Mouse (Mus musculus) heart, postnatal 0 days (tissue): ENCODE results near the gene Tmprss11c.

Experiments used
- CTCF ChIP-seq: IDR thresholded peaks from 2 replicates; pipeline ENCODE4 v1.5.1; 2016; ENCODE audit warnings: antibody characterized with exemption, control low read depth, low read depth
- EP300 ChIP-seq: IDR thresholded peaks from 2 replicates; pipeline ENCODE4 v1.6.1; 2016; ENCODE audit warnings: antibody characterized with exemption, low read depth

GRCm38 (mm10) chr5:86244880-86245279 is 44.2 kb downstream of the Tmprss11c start:
- no peak for TF ChIP-seq EP300
- TF ChIP-seq CTCF, result no peak
